27 mouse cellular contexts compared by ENCODE assay signal in genomic region chr2:76059595-76059994, GRCm38 (mm10).
A peak's percentile ranks its signal among the peaks of the same experiment; 100 is the strongest.
DNase-seq lines count a peak whose midpoint lies in the region; ATAC-seq lines count a peak whose summit lies in the region.
"Had no signal": no experiment of that assay in that cellular context is flagged by ENCODE, and none has a peak within 500 bp of the region (broad histone marks: within the 10 kb centered on the region; RNA-seq: fewer than 3 reads in every experiment).

No protein-coding gene starts in this region.

- no peaks in the 10 kb centered on the region for H3K36me3 ChIP-seq in hindbrain, embryonic 12.5 days
- H3K36me3 ChIP-seq in hindbrain, embryonic 14.5 days (replicated peaks; ENCODE audit: control insufficient read depth, insufficient read depth), result no peaks in the 10 kb centered on the region
- H3K36me3 ChIP-seq in limb, embryonic 10.5 days, result no peaks in the 10 kb centered on the region
- H3K36me3 ChIP-seq in limb, embryonic 15.5 days, result no peaks in the 10 kb centered on the region
- H3K36me3 ChIP-seq in heart, embryonic 11.5 days (ENCODE audit: control insufficient read depth, insufficient read depth, low read length), result no peaks in the 10 kb centered on the region
- H3K36me3 ChIP-seq: embryonic facial prominence, embryonic 15.5 days; forebrain, embryonic 12.5 days; liver, embryonic 13.5 days; neural tube, embryonic 13.5 days had no signal

- H3K27me3 ChIP-seq in hindbrain, embryonic 12.5 days, result no peaks in the 10 kb centered on the region
- no peaks in the 10 kb centered on the region for H3K27me3 ChIP-seq in hindbrain, embryonic 14.5 days (ENCODE audit: control insufficient read depth, insufficient read depth, low read length)
- no peaks in the 10 kb centered on the region for H3K27me3 ChIP-seq in limb, embryonic 10.5 days (ENCODE audit: low read depth, poor library complexity, severe bottlenecking)
- no peaks in the 10 kb centered on the region for H3K27me3 ChIP-seq in limb, embryonic 15.5 days
- H3K27me3 ChIP-seq in heart, embryonic 11.5 days (ENCODE audit: control insufficient read depth, insufficient read depth, low read length), result 0 out of 2 replicates have a peak, but pooled peaks cover 2% of the 10 kb centered on the region
- H3K27me3 ChIP-seq: CH12.LX; embryonic facial prominence, embryonic 15.5 days; forebrain, embryonic 12.5 days; neural tube, embryonic 13.5 days had no signal

- no peak for ATAC-seq in hindbrain, embryonic 12.5 days (ENCODE audit: low FRiP score)
- ATAC-seq in hindbrain, embryonic 14.5 days (ENCODE audit: low FRiP score), result no peak
- peak; percentile 64; the same call in 1 of the 2 replicates for ATAC-seq in limb, embryonic 15.5 days (ENCODE audit: insufficient number of reproducible peaks, low FRiP score, low TSS enrichment, low read depth)
- ATAC-seq in heart, embryonic 11.5 days (replicated peaks; ENCODE audit: insufficient number of reproducible peaks, low FRiP score, low TSS enrichment), result no peak
- ATAC-seq: intestine, embryonic 16.5 days had no signal

- H3K4me1 ChIP-seq in hindbrain, embryonic 12.5 days, result peaks cover 14% of the 10 kb centered on the region
- H3K4me1 ChIP-seq in hindbrain, embryonic 14.5 days (replicated peaks; ENCODE audit: control insufficient read depth, insufficient read depth, low read length), result peaks cover 4% of the 10 kb centered on the region; the same call in 1 of the 2 replicates
- H3K4me1 ChIP-seq in limb, embryonic 10.5 days, result peaks cover 48% of the 10 kb centered on the region
- peaks cover 10% of the 10 kb centered on the region for H3K4me1 ChIP-seq in limb, embryonic 15.5 days
- no peaks in the 10 kb centered on the region for H3K4me1 ChIP-seq in heart, embryonic 11.5 days (ENCODE audit: control insufficient read depth, insufficient read depth, low read length)
- H3K4me1 ChIP-seq: liver, embryonic 13.5 days had no signal

- no peaks in the 10 kb centered on the region for H3K9me3 ChIP-seq in hindbrain, embryonic 12.5 days (replicated peaks)
- H3K9me3 ChIP-seq in hindbrain, embryonic 14.5 days (ENCODE audit: control insufficient read depth, low read length), result no peaks in the 10 kb centered on the region
- H3K9me3 ChIP-seq in limb, embryonic 10.5 days (replicated peaks), result no peaks in the 10 kb centered on the region
- H3K9me3 ChIP-seq in limb, embryonic 15.5 days, result no peaks in the 10 kb centered on the region
- H3K9me3 ChIP-seq in heart, embryonic 11.5 days (replicated peaks; ENCODE audit: control insufficient read depth, low read length), result no peaks in the 10 kb centered on the region
- H3K9me3 ChIP-seq: embryonic facial prominence, embryonic 15.5 days; forebrain, embryonic 12.5 days; liver, embryonic 13.5 days; neural tube, embryonic 13.5 days had no signal

- WGBS in hindbrain, embryonic 12.5 days, result 56% methylated on average over 10 of the region's 10 CpGs
- 58% methylated on average over 10 of the region's 10 CpGs for WGBS in hindbrain, embryonic 14.5 days
- WGBS in limb, embryonic 10.5 days, result 48% methylated on average over 10 of the region's 10 CpGs
- 16% methylated on average over 10 of the region's 10 CpGs for WGBS in limb, embryonic 15.5 days
- WGBS in heart, embryonic 11.5 days (ENCODE audit: insufficient replicate concordance), result 78% methylated on average over 10 of the region's 10 CpGs

- no peak overlapping the region for H3K9ac ChIP-seq in hindbrain, embryonic 12.5 days
- H3K9ac ChIP-seq in hindbrain, embryonic 14.5 days, result no peak overlapping the region
- no peak overlapping the region for H3K9ac ChIP-seq in limb, embryonic 15.5 days
- no peak overlapping the region for H3K9ac ChIP-seq in heart, embryonic 11.5 days (ENCODE audit: low read depth, low read length)
- H3K9ac ChIP-seq: embryonic facial prominence, embryonic 15.5 days; forebrain, embryonic 12.5 days; forebrain, postnatal 0 days; liver, embryonic 13.5 days; neural tube, embryonic 13.5 days had no signal

- H3K27ac ChIP-seq in hindbrain, embryonic 12.5 days, result 0 out of 2 replicates have a peak overlapping the region, but pooled peaks have one; percentile 17
- H3K27ac ChIP-seq in hindbrain, embryonic 14.5 days, result no peak overlapping the region
- H3K27ac ChIP-seq in limb, embryonic 10.5 days, result peak overlapping the region; percentile 83
- no peak overlapping the region for H3K27ac ChIP-seq in limb, embryonic 15.5 days
- H3K27ac ChIP-seq in heart, embryonic 11.5 days (ENCODE audit: low read depth, low read length), result no peak overlapping the region
- H3K27ac ChIP-seq: embryonic facial prominence, embryonic 15.5 days; forebrain, embryonic 12.5 days; kidney, postnatal 0 days; liver, embryonic 13.5 days had no signal

- no peak overlapping the region for H3K4me3 ChIP-seq in hindbrain, embryonic 12.5 days
- no peak overlapping the region for H3K4me3 ChIP-seq in hindbrain, embryonic 14.5 days (replicated peaks; ENCODE audit: low read length)
- H3K4me3 ChIP-seq in limb, embryonic 10.5 days, result no peak overlapping the region
- no peak overlapping the region for H3K4me3 ChIP-seq in limb, embryonic 15.5 days
- no peak overlapping the region for H3K4me3 ChIP-seq in heart, embryonic 11.5 days (ENCODE audit: low read depth, low read length)
- H3K4me3 ChIP-seq: embryonic facial prominence, embryonic 15.5 days; forebrain, embryonic 12.5 days; liver, embryonic 13.5 days; myocyte; neural tube, embryonic 13.5 days had no signal

- peak; percentile 20 to 29 for DNase-seq in cerebellum, postnatal 10 days
- no peak for DNase-seq in cerebellum, adult 18-20 months
- DNase-seq in hindbrain, embryonic 14.5 days (ENCODE audit: low spot score), result no peak
- DNase-seq in limb, embryonic 10.5 days (ENCODE audit: low spot score), result no peak
- DNase-seq: adrenal gland, adult 8-10 months; cerebellum, adult 8-10 months; cerebellum, postnatal 36 days; forebrain, postnatal 0 days; heart, postnatal 36 days; kidney, adult 8-10 months; kidney, postnatal 4 days; left cerebral cortex, postnatal 4 days; liver, embryonic 13.5 days; lung, adult 2 months; lung, postnatal 14 days; right cerebral cortex, postnatal 14 days had no signal

- no peak overlapping the region for H3K4me2 ChIP-seq in hindbrain, embryonic 12.5 days (replicated peaks)
- H3K4me2 ChIP-seq in hindbrain, embryonic 14.5 days (replicated peaks), result no peak overlapping the region
- H3K4me2 ChIP-seq in limb, embryonic 15.5 days, result peak overlapping the region; percentile 22; the same call in 1 of the 2 replicates
- H3K4me2 ChIP-seq in heart, embryonic 11.5 days, result no peak overlapping the region
- H3K4me2 ChIP-seq: embryonic facial prominence, embryonic 15.5 days; forebrain, embryonic 12.5 days; liver, embryonic 13.5 days; midbrain, embryonic 11.5 days; neural tube, embryonic 13.5 days had no signal

Comparison
In these comparisons a context has a peak if more than half of its experiments do, and no peak if none do; other contexts are left out.
1. DNase-seq: peak in cerebellum, postnatal 10 days (2 of 2); none in cerebellum, adult 18-20 months (0 of 2), hindbrain, embryonic 14.5 days (single experiment) and limb, embryonic 10.5 days (single experiment).
2. H3K27ac ChIP-seq: peak in hindbrain, embryonic 12.5 days (single experiment) and limb, embryonic 10.5 days (single experiment); none in hindbrain, embryonic 14.5 days (single experiment), limb, embryonic 15.5 days (single experiment) and heart, embryonic 11.5 days (single experiment).